Mouse (Mus musculus) layer of hippocampus, postnatal 10 days (tissue): ENCODE results near the gene Tomm22. TPM values are rescaled to one million over a fixed set of nuclear protein-coding genes. Genes with fewer than 3 reads are reported as not detected.

Experiments
- DNase-seq, 2 experiments: peaks; one replicate each; pipeline ENCODE4 v3.0.0; 2021; ENCODE audit warnings: low spot score in 2 of 2
- total RNA-seq, 2 experiments: library from RNA; stranded (reverse); gene quantifications; 2 replicates each; pipeline ENCODE4 v1.2.3; 2021

The Tomm22 gene
- total RNA-seq, 2 experiments from 2014 or later: 99.9 to 107 TPM

GRCm38 (mm10) chr15:79685141-79685641 lies 14.5 kb downstream of the Tomm22 start:
- DNase-seq: no peak

- DNase-seq: no peak
These were observed 15.6 kb downstream of the Tomm22 start for GRCm38 (mm10) chr15:79686046-79686869.

- peak in 1 of 2 experiments; percentile 57 for DNase-seq
These were observed 16.5 kb downstream of the Tomm22 start for GRCm38 (mm10) chr15:79687175-79687574.

GRCm38 (mm10) chr15:79687646-79688267 lies 17.1 kb downstream of the Tomm22 start, which contains the start of gene Josd1:
Josd1 (minus strand) TSS chr15:79687919.
- DNase-seq: peak; percentile 96 to 97

GRCm38 (mm10) chr15:79688268-79688956 lies 17.8 kb downstream of the Tomm22 start:
- no peak for DNase-seq

GRCm38 (mm10) chr15:79689662-79690425 lies 19.2 kb downstream of the Tomm22 start:
- DNase-seq: no peak

- DNase-seq: peak; percentile 95 to 97
These were observed 19.9 kb downstream of the Tomm22 start, which contains the start of gene Gtpbp1 for GRCm38 (mm10) chr15:79690426-79691022. Gtpbp1 (plus strand) TSS chr15:79690845.

GRCm38 (mm10) chr15:79691023-79691508 lies 20.4 kb downstream of the Tomm22 start:
- peak; percentile 56 to 67 for DNase-seq

GRCm38 (mm10) chr15:79692334-79692733 lies 21.7 kb downstream of the Tomm22 start:
- no peak for DNase-seq

GRCm38 (mm10) chr15:79693740-79694139 lies 23.1 kb downstream of the Tomm22 start:
- no peak for DNase-seq

GRCm38 (mm10) chr15:79694512-79694911 lies 23.9 kb downstream of the Tomm22 start:
- no peak for DNase-seq

GRCm38 (mm10) chr15:79695516-79695915 lies 24.9 kb downstream of the Tomm22 start:
- no peak for DNase-seq

- DNase-seq: no peak
These were observed 25.8 kb downstream of the Tomm22 start for GRCm38 (mm10) chr15:79696508-79696907.

GRCm38 (mm10) chr15:79697011-79697410 lies 26.4 kb downstream of the Tomm22 start:
- peak; percentile 32 to 37 for DNase-seq

GRCm38 (mm10) chr15:79697558-79698187 lies 27.0 kb downstream of the Tomm22 start:
- no peak for DNase-seq

GRCm38 (mm10) chr15:79706603-79707214 lies 36.0 kb downstream of the Tomm22 start:
- DNase-seq: no peak

GRCm38 (mm10) chr15:79708229-79708822 lies 37.7 kb downstream of the Tomm22 start:
- no peak for DNase-seq

GRCm38 (mm10) chr15:79715646-79716045 lies 45.0 kb downstream of the Tomm22 start:
- no peak for DNase-seq

GRCm38 (mm10) chr15:79716710-79717109 lies 46.0 kb downstream of the Tomm22 start:
- no peak for DNase-seq
